Comparison of ENCODE assay signal across 16 mouse cellular contexts in the genomic region with DNA sequence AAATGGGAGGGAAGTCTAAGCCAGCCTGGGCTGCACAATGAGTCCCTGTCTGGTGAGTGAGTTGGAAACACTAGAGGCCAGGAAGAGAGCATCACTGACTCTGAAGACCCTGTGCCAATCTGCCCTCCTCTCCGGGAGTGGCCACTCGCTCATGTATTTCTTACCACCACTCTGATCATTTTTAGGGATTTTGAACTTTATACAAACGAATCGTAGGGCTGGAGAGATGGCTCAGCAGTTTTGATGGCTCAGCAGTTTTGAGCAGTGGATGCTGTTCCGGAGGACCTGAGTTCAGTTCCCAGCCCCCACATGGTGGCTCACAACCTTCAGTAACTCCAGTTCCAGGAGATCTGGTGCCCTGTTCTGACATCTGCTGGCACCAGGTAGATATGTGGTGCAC.
"Had no signal": no experiment of that assay in that cellular context is flagged by ENCODE, and none has a peak within 500 bp of the region (broad histone marks: within the 10 kb centered on the region; RNA-seq: fewer than 3 reads in every experiment).

No protein-coding gene starts in this region.

- H3K9ac ChIP-seq: neural tube, embryonic 13.5 days; neural tube, embryonic 15.5 days; stomach, embryonic 15.5 days had no signal

- H3K4me3 ChIP-seq: neural tube, embryonic 13.5 days; neural tube, embryonic 15.5 days; stomach, embryonic 15.5 days had no signal

- H3K27ac ChIP-seq: neural tube, embryonic 13.5 days; neural tube, embryonic 15.5 days; stomach, embryonic 15.5 days; stomach, postnatal 0 days had no signal

- H3K4me2 ChIP-seq: neural tube, embryonic 13.5 days; neural tube, embryonic 15.5 days; stomach, embryonic 15.5 days had no signal

- H3K9me3 ChIP-seq: neural tube, embryonic 13.5 days; neural tube, embryonic 15.5 days; stomach, embryonic 15.5 days had no signal

- DNase-seq: retina, postnatal 1 day; right cerebral cortex, adult 18-20 months; right cerebral cortex, postnatal 14 days; right cerebral cortex, postnatal 25 days; right cerebral cortex, postnatal 4 days; spleen, adult 18-20 months; thymus, adult 18-20 months; thymus, adult 2 months; thymus, postnatal 14 days; thymus, postnatal 25 days; thymus, postnatal 36 days; thymus, postnatal 4 days had no signal

- H3K27me3 ChIP-seq: neural tube, embryonic 13.5 days; neural tube, embryonic 15.5 days; stomach, embryonic 15.5 days had no signal
